Mouse (Mus musculus) adrenal gland, adult 2 months (tissue): ENCODE results near the gene Opcml. TPM values are rescaled to one million over a fixed set of nuclear protein-coding genes. Genes with fewer than 3 reads are reported as not detected.

ENCODE experiments used
- DNase-seq: peaks from one replicate; pipeline ENCODE4 v3.0.0; 2021
- polyA plus RNA-seq: library from polyadenylated mRNA; depleted of rRNA; stranded (reverse); fragments of >200 nt; gene quantifications from 2 replicates; pipeline ENCODE4 v1.2.3, GENCODE M21; 2012
- total RNA-seq, 2 experiments: library from RNA; stranded (reverse); gene quantifications; 2 replicates each; pipeline ENCODE4 v1.2.3; 2021

Opcml gene
- total and polyA plus RNA-seq, 3 experiments: 0.06 to 1.3 (median 0.83) TPM

DNA sequence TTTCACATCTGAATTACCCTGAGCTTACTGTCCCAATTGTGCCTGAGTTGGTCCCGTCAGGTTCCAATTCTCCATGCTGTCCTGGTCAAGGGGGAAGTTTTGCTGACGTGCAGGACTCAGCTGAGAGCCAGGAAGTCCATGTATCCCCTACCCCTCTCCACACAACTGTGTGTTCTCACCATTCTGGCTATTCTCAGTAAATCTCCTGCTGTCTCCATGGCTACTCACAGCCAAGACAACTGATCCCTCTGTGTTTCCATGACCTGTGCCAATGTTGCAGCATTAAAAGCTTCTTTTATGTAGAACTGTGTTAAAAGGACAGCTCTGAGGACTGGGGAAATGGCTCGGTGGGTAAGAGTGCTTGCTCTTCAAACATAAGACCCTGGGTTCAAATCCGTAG is 373.4 kb downstream of the Opcml start:
- no peak for DNase-seq

DNA sequence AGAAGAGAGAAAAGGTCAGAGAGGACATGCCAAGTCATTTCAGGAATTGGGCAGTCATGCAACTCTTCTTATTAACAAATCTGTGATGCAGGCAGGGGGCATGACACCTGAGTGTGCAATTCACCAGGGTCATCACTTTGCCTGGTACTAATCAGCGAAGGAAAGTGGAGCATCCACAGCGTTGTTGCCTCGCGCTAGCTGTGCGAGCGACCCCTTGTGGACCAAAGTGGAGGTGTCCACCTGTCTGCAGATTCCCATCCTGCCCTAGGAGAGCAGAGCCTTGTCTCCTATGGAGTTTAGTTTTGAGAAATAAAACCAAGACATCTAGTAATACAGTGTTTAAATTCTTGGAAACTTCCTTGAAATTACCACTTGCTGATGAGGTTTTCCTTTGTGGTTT is 381.3 kb downstream of the Opcml start:
- peak; percentile 25 for DNase-seq

DNA sequence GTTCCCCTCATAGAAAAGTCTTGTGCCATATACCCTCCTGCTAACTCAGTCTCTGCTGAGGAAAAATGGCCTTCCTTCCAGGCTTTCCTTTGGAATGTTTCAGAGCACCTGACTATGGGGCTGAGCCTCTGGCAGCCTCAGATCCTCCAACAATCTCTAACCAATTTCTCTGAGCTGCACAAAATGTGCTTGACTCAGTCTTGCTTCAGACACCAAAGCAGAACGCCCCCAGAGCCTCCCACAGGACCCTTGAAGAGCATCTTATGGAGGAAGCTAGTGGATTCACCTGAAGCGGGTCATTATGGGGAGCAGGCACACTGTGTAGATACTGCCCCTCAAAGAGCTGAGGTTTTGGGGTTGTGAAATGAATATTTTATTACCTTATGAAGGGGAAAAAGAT is 386.5 kb downstream of the Opcml start:
- no peak for DNase-seq

DNA sequence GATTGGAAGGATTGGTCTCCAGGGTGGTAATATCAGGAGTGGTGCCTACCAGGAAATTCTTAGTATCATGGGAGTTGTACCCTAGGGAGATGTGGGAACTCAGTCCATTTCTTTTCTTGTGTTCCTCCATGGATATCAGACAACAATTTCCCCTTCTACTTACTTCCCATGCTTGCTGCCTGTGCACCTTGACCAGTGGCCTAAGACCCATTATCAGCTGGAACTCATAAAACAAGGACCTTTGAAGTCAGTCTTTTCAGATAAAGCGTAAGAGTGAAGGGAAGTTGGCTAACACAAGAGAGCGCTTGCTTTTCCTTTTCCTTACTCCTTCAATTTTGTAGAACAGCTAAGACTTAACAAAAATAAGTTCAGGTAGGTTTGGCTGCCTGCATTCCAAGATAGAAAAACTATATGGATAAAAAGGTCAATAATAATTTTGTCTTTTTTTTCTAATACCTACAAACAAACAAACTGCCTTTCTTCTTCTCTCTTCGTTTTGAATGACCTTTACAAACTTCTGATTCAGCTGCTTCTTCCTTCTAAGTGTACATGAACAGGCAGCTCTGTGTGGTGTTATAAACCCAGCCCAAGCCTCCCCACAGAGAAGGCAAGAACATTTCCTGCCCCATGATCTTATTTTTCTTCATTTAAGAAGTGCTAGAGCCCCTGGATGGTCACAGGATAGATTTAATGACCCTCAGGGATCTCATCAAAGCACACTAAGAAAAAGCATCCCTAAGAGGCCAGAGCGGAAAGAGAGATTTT is 387.7 kb downstream of the Opcml start:
- DNase-seq: no peak

DNA sequence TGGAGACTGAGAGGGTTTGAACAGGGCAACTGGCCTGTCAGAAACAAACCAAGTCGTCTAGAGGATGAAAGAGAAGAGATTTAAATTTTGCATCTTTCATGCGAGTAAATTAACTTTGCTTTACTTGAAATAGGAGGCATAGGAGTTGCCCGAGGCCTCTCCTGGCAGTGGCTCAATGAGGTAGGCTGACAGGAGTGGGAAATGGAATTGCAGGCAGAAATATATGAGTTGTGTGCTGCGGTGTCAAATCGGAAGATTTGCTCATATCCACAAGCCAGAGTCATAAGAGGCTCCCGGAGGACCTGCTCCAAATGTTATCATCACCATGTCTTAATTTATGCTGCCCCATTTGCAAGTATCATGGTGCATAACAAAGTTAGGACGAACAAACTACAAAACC is 391.3 kb downstream of the Opcml start:
- no peak for DNase-seq

DNA sequence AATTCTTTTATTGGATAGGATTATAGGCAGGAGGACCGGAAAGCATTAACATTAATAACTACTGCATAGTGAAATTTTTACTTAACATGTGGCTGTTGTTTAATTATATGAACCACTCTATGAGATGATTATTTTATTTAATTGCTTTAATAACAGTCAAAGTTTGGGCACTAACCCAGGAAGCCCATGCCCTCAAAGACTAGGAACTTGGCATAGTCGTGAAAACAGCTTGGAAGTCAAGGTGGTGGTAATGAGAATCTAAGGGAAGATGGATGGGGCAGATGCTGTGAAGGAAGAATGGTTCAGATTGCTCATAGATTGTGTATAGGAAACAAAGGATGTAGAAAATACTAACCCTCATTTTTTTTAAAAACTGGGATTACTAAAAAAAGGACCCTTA is 399.7 kb downstream of the Opcml start:
- no peak for DNase-seq

DNA sequence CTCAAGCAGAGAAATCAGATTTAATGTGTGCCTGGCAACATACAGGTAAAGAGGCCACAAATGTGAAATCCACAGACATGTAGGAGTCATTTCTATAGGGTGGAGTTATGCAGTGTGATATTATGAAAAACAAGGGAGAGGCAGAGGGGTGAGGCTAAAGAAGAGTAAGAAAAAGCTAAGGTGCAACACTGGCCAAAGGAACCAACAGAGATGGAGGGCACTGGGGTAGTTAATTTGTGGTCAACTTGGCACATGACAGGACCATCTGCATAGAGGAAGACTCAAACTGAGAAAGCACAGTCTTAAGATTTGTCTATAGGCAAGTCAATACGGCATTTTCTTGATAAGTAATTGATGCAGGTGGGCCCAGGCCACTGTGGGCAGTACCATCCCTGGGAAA is 400.2 kb downstream of the Opcml start:
- DNase-seq: no peak

DNA sequence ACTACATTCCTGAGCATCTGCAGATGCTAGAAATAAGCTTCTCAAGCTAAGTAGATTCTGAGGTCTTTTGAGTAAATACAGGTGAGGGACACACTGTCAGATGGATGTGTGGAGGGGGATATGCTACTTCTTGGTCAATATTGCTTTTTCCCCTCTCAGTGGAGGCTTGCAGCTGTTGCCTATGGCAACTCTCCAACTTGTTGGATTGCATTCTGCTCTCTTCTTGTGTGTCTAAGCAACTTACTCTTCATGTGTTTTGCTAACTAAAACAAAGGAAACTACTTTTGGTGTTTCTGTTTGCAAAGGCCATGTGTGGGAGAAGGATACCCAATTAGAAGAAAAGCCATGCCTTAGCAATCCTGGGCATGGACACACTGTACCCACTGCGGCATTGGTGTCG is 406.0 kb downstream of the Opcml start:
- no peak for DNase-seq

DNA sequence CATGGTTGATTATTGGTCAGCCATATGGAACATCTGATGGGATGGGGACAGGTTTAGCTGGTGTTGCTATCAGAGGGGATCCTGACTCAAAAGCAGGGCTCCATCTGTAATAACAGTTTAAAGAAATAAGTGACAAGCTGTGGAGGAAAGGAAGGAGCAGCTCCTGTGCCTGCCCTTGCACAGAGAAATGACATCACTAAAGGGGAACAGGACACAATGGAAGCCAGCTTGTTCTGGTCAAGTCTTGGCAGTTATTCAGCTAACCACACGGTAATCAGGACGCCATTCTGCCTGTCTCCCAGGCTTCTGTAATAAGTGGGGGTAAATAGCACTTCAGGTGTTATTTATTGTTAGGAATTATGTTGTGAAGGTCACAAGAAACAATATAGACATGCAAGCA is 406.5 kb downstream of the Opcml start:
- DNase-seq: no peak

DNA sequence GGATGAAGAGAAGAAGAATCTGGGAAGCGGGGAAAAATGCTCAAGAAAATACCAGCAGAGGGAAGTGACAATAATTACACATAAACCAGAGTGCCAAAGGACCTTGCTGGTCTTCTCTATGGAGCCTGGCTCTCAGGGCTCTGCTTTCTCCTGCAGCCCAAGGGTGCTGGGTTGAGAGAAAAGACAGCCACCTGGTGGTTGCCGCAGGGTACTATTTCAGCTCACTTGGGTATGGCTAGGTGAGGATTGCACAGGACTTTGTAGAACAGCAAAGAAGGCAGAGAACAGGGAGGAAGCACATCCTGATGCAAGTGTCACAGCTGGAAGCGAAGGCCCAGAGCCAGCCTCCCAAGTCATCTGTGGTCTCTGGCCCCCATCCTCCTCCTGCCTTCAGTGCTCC is 407.1 kb downstream of the Opcml start:
- peak; percentile 36 for DNase-seq

DNA sequence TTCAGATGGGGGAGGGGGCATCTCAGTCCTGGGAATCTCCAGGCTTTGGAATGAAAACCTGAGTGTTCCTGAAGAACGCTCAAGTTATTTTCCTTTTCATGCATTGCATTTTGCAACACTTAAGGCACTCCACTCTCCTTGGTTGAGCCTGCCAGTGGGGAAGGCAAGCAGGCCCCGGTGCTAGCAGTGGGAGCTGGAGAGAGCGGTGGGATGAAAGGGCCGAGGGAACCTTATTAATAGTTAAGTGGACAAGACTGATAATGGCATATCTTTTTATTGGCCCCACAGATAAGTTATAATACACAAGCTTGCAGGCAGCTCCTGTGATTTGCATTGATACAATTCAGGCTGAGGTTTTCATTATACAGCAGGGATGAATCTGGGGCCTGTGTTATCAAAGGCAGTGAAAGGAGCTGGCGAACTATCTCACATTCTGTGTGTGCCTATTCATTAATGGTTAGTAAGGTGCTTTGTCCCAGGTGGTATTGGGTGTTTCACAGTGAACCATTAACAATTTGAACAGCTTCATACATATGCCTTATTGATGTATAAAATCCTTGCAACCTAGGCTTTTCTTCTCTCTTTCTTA is 407.6 kb downstream of the Opcml start:
- no peak for DNase-seq

DNA sequence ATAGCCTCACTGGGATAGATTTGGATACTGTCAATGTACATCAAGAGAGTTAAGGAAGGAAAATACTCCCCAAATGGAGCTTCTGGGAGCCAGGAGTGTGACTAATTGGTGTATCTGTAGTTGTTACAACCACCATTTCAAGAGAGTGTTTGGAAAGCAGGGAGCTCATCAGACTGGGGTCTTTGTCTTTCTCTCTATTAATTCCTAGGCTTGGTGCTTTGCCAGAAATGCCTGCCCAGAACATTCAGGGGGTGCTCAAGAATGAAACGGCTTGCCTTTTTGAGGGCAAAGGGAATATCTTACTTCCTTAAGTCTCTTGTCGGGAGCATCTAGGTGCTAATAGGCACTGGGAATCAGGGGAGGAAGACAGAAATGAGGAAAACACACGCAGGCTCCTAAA is 416.9 kb downstream of the Opcml start:
- no peak for DNase-seq

DNA sequence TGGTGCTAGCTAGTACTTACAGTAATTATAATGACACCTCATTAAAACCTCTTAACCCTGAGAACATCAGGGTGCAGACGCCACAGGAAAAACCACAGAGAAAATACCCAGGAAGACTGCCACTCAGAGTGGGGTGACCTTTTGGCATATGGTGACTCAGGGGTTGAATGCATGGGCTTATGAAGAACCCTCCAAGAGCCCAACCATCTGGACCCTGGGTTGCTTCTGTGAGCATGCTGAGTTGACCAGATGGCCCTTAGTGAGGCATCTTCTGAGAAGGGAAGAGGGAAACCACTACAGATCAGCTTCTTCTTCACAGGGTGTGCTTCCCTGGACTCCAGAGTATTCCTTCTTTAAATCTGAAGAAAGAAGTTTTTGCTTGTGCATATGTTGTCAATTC is 418.1 kb downstream of the Opcml start:
- DNase-seq: no peak

DNA sequence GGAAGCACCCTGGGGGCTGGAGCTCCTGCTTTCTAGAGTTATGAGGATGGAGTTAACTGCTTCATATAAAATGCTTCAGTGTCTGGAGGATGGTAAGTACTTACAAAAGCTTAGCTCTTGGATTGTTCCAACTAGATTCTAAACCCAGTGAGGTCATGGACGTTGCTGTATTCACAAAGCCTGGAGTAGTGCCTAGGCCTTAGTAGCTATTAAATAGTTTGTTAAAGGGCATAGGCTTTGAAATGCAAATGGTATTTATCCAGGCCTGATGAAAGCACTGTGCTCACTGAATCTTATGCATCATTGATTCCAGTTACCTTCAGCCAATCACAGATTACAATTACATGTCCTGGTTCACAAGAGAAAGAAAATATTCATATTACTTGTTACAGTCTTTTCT is 421.3 kb downstream of the Opcml start:
- no peak for DNase-seq

DNA sequence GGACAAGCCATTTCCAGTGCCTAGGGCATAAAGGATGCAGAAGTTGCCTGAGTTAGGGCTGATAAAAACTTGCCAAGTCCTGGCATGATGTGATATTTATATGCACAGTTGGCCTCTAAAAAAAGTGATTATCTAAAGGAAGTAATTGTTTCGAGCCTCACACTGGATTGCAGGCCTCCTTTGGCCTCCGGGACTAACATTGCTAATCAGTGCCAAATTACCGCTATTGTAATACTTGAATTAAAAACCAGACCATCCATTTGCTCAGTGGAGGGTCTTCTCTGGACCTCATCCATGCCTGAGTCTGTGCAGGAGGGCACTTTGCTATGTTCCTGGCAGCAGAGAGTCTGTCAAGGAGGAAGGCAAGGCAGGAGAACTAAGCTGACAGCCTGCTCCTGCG is 423.3 kb downstream of the Opcml start:
- no peak for DNase-seq

DNA sequence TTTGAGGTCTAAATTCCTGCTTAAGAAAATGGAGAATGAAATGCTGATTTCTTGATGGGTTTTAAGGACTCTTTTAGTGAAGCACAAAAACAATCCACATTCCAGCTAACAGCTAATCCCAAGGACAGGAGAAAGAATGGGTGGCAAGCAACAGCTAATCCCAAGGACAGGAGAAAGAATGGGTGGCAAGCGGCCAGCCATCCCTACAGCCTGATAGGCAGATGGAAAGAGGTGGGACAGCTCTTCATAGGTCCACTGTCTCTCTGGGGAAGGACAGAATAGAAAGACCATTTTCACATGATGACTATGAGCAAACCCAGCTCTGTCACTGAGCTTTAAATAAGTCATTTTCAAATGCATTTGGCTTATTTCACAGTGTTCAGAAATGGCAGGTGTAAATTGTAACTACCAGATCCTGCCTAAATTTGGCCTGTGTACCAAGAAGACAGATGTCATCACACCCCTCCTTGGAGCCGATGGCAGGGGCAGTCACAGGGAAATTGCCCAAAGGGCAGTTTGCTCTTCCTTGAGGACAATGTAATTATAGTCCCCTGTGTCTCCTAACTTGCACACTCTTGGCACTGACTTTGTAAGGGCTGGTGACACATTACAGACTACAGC is 427.6 kb downstream of the Opcml start:
- DNase-seq: no peak

DNA sequence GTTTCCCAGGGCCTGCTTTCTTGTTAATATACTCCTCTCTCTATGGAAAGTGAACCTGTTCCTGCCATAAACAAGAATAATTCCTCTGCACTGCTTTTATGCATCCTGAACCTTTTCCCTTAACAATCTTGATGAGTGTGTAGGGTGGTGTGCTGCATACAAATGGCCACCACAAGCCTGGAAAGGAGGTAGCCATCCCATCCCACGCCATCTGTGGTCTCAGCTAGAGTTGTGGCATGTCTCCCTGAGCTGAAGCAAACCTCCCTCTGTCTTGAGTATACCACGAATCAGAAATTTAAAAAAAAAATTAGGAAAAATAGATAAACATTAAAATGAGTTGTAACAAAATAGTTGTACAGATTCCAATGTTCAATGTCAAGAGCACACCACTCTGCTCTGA is 432.2 kb downstream of the Opcml start:
- no peak for DNase-seq

DNA sequence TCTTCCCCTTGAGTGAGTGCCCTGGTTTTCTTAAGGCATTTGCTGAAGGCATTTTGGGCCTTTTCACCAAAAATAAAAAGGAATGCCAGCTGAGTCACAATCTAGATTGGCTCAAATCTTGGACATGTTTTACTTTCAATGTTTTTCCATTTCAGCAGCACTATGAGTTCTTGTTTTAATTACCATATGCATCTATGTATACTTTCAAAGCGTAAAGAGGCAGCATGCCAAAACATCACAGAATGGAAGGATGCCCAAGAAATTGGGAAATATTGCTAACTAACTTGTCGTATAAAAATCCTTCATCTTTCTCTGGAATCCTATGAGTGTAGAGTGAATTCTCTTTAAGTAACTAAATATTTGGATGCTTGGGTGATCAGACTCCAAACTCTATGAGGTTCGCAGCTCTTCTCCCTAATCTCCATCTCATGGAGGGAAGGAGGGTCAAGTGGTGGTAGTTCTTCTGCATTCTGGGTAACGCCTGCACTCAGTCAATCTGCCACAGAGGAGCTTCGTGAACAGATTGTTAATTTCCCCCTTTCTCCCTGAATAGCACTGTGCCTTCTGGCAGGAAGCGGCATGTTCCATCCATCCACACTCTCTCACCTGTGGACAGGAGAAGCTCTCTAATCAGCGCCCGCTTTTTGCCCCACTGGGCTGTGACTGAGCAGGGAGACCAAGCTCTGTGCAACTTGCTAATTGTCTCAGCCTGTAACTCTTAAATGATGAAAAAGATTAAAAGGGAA is 435.4 kb downstream of the Opcml start:
- DNase-seq: no peak

DNA sequence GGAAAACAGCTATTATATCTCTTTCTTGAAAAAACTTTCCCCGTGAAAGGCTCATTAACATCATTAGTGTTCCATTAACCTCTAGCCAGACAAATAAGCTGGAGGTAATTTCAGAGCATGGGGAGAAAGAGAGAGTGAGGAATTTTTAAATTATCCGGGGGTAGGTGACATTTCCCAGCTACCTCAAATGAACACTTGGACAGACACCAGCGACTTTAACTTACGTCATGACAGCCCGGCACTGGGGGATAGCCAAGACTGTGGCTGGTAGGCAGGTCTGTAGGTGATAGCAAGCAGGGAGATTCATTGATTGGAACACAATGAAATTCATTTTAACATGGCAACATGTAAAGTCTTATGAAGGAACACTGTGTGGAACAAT is 436.0 kb downstream of the Opcml start:
- no peak for DNase-seq

DNA sequence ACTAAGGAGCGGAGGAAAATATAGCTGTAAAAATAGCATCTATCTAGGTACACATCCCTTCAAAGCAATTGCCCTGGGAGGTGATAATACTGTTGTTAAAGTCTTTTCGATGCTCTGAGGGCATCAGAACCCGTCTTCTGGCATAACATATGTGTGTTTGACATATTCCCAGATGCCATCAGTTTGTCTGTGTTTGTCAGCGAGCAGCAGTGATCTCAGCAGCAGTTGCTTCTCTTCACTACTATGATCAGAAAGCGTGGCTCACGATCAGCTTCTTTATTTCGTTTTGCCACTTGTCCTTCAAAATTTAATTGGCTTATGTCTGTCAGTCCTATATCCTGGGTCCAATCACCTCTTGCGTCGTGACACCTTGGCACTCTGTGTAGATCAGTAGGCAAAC is 447.9 kb downstream of the Opcml start:
- DNase-seq: no peak

DNA sequence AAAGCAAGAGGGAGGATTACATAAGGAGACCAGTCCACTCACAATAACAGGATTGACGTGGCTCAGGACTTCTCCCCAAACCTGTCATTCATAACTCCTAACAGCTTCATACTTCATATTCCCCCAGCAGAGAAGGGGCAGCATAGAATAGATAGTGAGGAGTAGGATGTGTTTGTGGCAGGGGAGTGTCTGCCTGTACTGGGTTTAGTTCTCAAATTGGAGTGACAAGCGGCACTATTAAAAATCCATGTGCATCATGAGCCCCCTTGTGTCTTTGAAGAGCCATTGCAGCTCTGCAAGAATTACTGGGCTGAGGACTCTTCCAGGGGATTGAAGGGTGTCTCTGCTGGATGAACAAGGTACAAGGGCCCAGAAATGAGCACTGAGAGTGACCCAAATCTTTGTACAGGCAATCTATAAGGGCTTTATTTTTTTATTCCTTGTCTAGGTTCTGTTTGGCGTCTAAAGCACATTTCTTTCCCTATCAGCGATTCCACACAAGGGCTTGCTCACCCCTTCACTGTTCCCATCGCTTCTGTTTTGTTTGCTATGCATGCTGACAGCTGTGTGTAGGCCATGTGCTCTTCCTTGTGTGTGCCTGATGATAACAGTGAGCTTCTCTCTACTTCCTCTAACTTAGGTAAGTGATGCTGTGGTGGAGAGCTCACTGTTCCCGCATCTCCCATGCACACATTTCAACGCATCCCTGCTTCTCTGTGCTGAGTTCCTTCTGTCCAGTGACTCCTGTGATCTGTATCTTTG is 457.3 kb downstream of the Opcml start:
- no peak for DNase-seq

DNA sequence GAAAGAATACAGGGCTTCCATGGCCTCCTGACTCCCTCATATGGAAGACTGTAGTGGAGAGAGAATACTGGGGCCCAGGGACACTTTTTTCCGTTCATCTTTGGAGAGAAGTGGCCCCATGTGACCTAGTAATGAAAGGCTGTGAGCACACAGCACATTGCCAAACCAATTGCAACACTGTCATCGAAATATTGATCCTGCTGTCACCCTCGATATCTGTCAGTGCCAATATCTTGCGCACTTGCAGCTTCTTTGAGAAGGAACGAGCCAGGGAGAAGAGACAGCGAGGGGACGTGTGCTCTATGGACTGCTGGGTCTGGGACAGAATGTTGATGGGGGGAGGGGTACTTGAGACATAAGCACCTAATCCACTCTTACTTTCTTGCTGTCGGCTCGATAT is 460.8 kb downstream of the Opcml start:
- DNase-seq: no peak
